ENCODE assay signal across 17 mouse cellular contexts in genomic region chr1:138930856-138931255, GRCm38 (mm10). TPM values are rescaled to one million over a fixed set of nuclear protein-coding genes. Genes with fewer than 3 reads are reported as not detected.
DNase-seq lines count a peak whose midpoint lies in the region; TF ChIP-seq lines count a peak whose summit lies in the region.
"Had no signal": no experiment of that assay in that cellular context is flagged by ENCODE, and none has a peak within 500 bp of the region (broad histone marks: within the 10 kb centered on the region; RNA-seq: fewer than 3 reads in every experiment).

No protein-coding gene starts in this region.

- no peaks in the 10 kb centered on the region for H3K79me2 ChIP-seq in MEL (ENCODE audit: control insufficient read depth, insufficient read depth, low read length, poor library complexity)

- peak overlapping the region; percentile 58 for H3K27ac ChIP-seq in MEL (ENCODE audit: control insufficient read depth, low read depth, low read length)
- no peak overlapping the region for H3K27ac ChIP-seq in kidney, adult 2 months (ENCODE audit: insufficient read depth, low read depth, low read length)
- H3K27ac ChIP-seq in hindbrain, embryonic 10.5 days, result no peak overlapping the region
- H3K27ac ChIP-seq: embryonic facial prominence, embryonic 13.5 days; forebrain, embryonic 12.5 days; neural tube, embryonic 13.5 days had no signal

- no peak for TF ChIP-seq EP300 in MEL (IDR thresholded peaks at IDR 0.05; ENCODE audit: low read depth in 1 of 2, low read length in 2 of 2)

- peak overlapping the region in 1 of 2 experiments; percentile 34; a peak in 1 of 4 replicates for H3K4me3 ChIP-seq in MEL (ENCODE audit: control insufficient read depth in 1 of 2, insufficient read depth in 1 of 2, low read depth in 2 of 2, low read length in 2 of 2)
- no peak overlapping the region for H3K4me3 ChIP-seq in kidney, adult 2 months (ENCODE audit: insufficient read depth, low read depth, low read length)
- no peak overlapping the region for H3K4me3 ChIP-seq in hindbrain, embryonic 10.5 days
- H3K4me3 ChIP-seq: embryonic facial prominence, embryonic 13.5 days; forebrain, embryonic 12.5 days; neural tube, embryonic 13.5 days; stomach, embryonic 15.5 days had no signal

- peaks cover 0 to 20% of the 10 kb centered on the region in 2 experiments; a peak in 3 of 4 replicates for H3K4me1 ChIP-seq in MEL (ENCODE audit: control insufficient read depth in 1 of 2, insufficient read depth in 2 of 2, low read length in 2 of 2)
- peaks cover 10% of the 10 kb centered on the region; the same call in 1 of the 2 replicates for H3K4me1 ChIP-seq in kidney, adult 2 months (ENCODE audit: control insufficient read depth, insufficient read depth, low read length)
- H3K4me1 ChIP-seq in hindbrain, embryonic 10.5 days (replicated peaks), result no peaks in the 10 kb centered on the region
- H3K4me1 ChIP-seq: embryonic facial prominence, embryonic 13.5 days; forebrain, embryonic 12.5 days; neural tube, embryonic 13.5 days had no signal

- peaks cover 0 to 16% of the 10 kb centered on the region in 2 experiments; a peak in 2 of 4 replicates for H3K36me3 ChIP-seq in MEL (ENCODE audit: control insufficient read depth in 1 of 2, insufficient read depth in 2 of 2, low read length in 2 of 2)
- H3K36me3 ChIP-seq in kidney, adult 2 months (ENCODE audit: control insufficient read depth, insufficient read depth, low read length), result no peaks in the 10 kb centered on the region
- no peaks in the 10 kb centered on the region for H3K36me3 ChIP-seq in hindbrain, embryonic 10.5 days
- H3K36me3 ChIP-seq: embryonic facial prominence, embryonic 13.5 days; forebrain, embryonic 12.5 days; neural tube, embryonic 13.5 days; stomach, embryonic 15.5 days had no signal

- TF ChIP-seq RAD21 in MEL (IDR thresholded peaks at IDR 0.05; ENCODE audit: low read depth, low read length), result no peak

- TF ChIP-seq CTCF in MEL (IDR thresholded peaks at IDR 0.05 in 2 of 3, conservative IDR thresholded peaks at IDR 0.05 in 1 of 3; ENCODE audit: control insufficient read depth in 1 of 3, insufficient read depth in 1 of 3, low read depth in 2 of 3, low read length in 3 of 3, poor library complexity in 1 of 3, severe bottlenecking in 1 of 3), result no peak
- no peak for TF ChIP-seq CTCF in kidney, adult 2 months (conservative IDR thresholded peaks at IDR 0.05; ENCODE audit: insufficient read depth, insufficient read length, low read depth, low read length)

- H3K9me3 ChIP-seq in MEL (replicated peaks; ENCODE audit: insufficient read depth, low read length), result no peaks in the 10 kb centered on the region
- H3K9me3 ChIP-seq in hindbrain, embryonic 10.5 days, result no peaks in the 10 kb centered on the region
- H3K9me3 ChIP-seq: embryonic facial prominence, embryonic 13.5 days; forebrain, embryonic 12.5 days; neural tube, embryonic 13.5 days; stomach, embryonic 15.5 days had no signal

- no peak for TF ChIP-seq POLR2A in MEL (IDR thresholded peaks at IDR 0.05; ENCODE audit: control insufficient read depth in 1 of 2, insufficient read depth in 1 of 2, low read depth in 1 of 2, low read length in 2 of 2, poor library complexity in 1 of 2)
- no peak for TF ChIP-seq POLR2A in kidney, adult 2 months (IDR thresholded peaks at IDR 0.05; ENCODE audit: low read depth, low read length)

- H3K9ac ChIP-seq in MEL (ENCODE audit: control insufficient read depth, low read depth, low read length, poor library complexity, severe bottlenecking), result peak overlapping the region; percentile 46
- H3K9ac ChIP-seq: embryonic facial prominence, embryonic 13.5 days; forebrain, embryonic 12.5 days; neural tube, embryonic 13.5 days; stomach, embryonic 15.5 days had no signal

- peak; percentile 64 for DNase-seq in gastrocnemius, adult 18-20 months (ENCODE audit: low spot score)
- DNase-seq in gastrocnemius, postnatal 10 days, result no peak
- DNase-seq in 3134 (ENCODE audit: extremely low read depth, insufficient read length, low spot score) (peak; percentile 76), MEL (ENCODE audit: low read depth, low spot score) (peak; percentile 66)
- DNase-seq in gastrocnemius, postnatal 25 days, result peak; percentile 15
- no peak for DNase-seq in kidney, adult 2 months
- no peak for DNase-seq in cerebellum, adult 11 months
- no peak for DNase-seq in hindbrain, embryonic 10.5 days (ENCODE audit: low spot score)
- DNase-seq: cerebellum, postnatal 36 days; kidney, postnatal 14 days; layer of hippocampus, adult 9-11 months; lung, adult 18-20 months; thymus, postnatal 14 days had no signal

- 66% methylated on average over 3 of the region's 3 CpGs for WGBS in kidney, adult 2 months
- 82% methylated on average over 3 of the region's 3 CpGs for WGBS in hindbrain, embryonic 10.5 days

- H3K27me3 ChIP-seq in MEL (ENCODE audit: control insufficient read depth in 1 of 2, insufficient read depth in 2 of 2, low read length in 2 of 2), result no peaks in the 10 kb centered on the region; a peak in 1 of 4 replicates
- H3K27me3 ChIP-seq in kidney, adult 2 months (replicated peaks; ENCODE audit: control insufficient read depth, insufficient read depth, low read length), result no peaks in the 10 kb centered on the region
- H3K27me3 ChIP-seq in hindbrain, embryonic 10.5 days (ENCODE audit: insufficient read depth, poor library complexity, severe bottlenecking), result no peaks in the 10 kb centered on the region
- H3K27me3 ChIP-seq: embryonic facial prominence, embryonic 13.5 days; forebrain, embryonic 12.5 days; neural tube, embryonic 13.5 days; stomach, embryonic 15.5 days had no signal

TF ChIP-seq in MEL, 35 proteins besides CTCF, POLR2A, EP300 and RAD21:
- no peak for TF ChIP-seq USF1 (IDR thresholded peaks at IDR 0.05; ENCODE audit: low read depth, low read length)
- no peak for TF ChIP-seq RCOR1 (IDR thresholded peaks at IDR 0.05; ENCODE audit: low read depth, low read length)
- TF ChIP-seq CHD2 (IDR thresholded peaks at IDR 0.05; ENCODE audit: low read length), result no peak
- TF ChIP-seq TBP (IDR thresholded peaks at IDR 0.05; ENCODE audit: low read depth, low read length), result no peak

RNA-seq across cellular contexts. Expression of gene Dennd1b, which starts 32.4 kb away (rescaled TPM):
- 10 to 100 TPM; 18.7 to 21.5 TPM for total RNA-seq in gastrocnemius, adult 18-20 months (2021)
- 10 to 100 TPM; 20.2 to 23.6 TPM for total RNA-seq in gastrocnemius, postnatal 10 days (2021)
- 4.1 and 4.9 TPM in 2 replicates for total RNA-seq in MEL (2012; rRNA removed)
- polyA plus RNA-seq in MEL (2012; ENCODE audit: insufficient read depth in 1 of 2, insufficient read length in 2 of 2, low read depth in 1 of 2, low replicate concordance in 2 of 2, missing spikeins in 1 of 2), result 1 to 10 TPM in 1 of 2 experiments, not detected in 1; 3.9 TPM
- total RNA-seq in gastrocnemius, postnatal 25 days (2021), result 10 to 100 TPM; 16.3 to 17.3 TPM
- polyA plus RNA-seq in kidney, adult 2 months (2012; rRNA removed), result 6.1 and 7.4 TPM in 2 replicates
- polyA plus RNA-seq in hindbrain, embryonic 10.5 days (2016; fragmentation: Nextera tagmentation; extraction: Ambion mirVana), result 9.2 and 10.0 TPM in 2 replicates

Comparison
In these comparisons a context has a peak if more than half of its experiments do, and no peak if none do; other contexts are left out.
1. DNase-seq: peak in gastrocnemius, adult 18-20 months (single experiment), 3134 (single experiment), MEL (single experiment) and gastrocnemius, postnatal 25 days (single experiment); none in gastrocnemius, postnatal 10 days (single experiment), kidney, adult 2 months (single experiment), cerebellum, adult 11 months (single experiment) and hindbrain, embryonic 10.5 days (single experiment).